Mouse (Mus musculus): ENCODE data around the gene Filip1l. TPM values are rescaled to one million over a fixed set of nuclear protein-coding genes. Genes with fewer than 3 reads are reported as not detected.

The Filip1l gene
- polyA plus RNA-seq, 1 experiment from 2014 or later: 24.3 TPM

DNA sequence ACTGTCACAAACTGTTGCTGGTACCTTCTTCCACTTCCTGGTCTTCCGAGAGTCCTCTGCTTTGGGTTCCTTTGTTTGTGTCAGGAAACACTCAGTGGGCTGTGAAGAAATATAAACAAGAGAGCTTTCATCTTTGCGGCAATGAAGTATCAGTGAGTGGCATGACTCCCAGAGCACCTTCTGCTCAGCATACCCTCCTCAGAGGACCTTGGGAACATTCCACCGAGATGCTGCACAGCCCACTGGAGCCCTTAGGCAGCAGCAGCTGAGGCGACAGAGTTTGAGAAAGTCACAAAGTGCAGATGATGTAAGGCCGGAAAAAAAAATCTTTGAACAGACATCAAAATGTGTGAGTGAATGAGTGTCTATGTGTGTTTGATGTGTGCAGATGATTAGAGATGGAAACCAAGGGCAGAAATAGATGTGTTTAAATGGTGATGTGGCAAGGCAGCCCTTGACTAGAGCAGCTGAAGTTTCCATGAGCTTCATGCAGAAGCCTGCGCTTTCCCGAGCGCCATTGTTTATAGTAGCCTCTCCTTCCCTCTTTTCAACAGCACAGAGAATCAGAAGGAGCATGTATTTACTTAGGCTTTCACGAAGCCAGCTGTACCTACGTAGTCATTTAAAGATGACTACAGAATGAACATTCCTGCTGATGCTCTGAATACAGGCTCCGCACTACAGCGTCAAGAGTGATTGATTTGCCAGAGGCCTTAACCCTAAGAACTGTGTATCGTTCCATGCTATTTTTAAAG lies 34.8 kb upstream of the Filip1l start:
- H3K4me3 ChIP-seq (ENCODE audit: low read depth, low read length): no peak overlapping the region
- H3K4me1 ChIP-seq (ENCODE audit: control insufficient read depth, insufficient read depth, low read length): no peaks in the 10 kb centered on the region
- WGBS: 52% methylated on average over 13 of the region's 13 CpGs
- 0 out of 2 replicates have a peak, but pooled peaks cover 2% of the 10 kb centered on the region for H3K9me3 ChIP-seq (ENCODE audit: control insufficient read depth, low read length)
- H3K27me3 ChIP-seq (ENCODE audit: control insufficient read depth, insufficient read depth, low read length): no peaks in the 10 kb centered on the region
- no peak overlapping the region for H3K4me2 ChIP-seq (ENCODE audit: low read depth, severe bottlenecking)
- ATAC-seq (ENCODE audit: insufficient number of reproducible peaks, low FRiP score, low TSS enrichment, low read depth) (no peak), DNase-seq (ENCODE audit: low spot score) (no peak)
- H3K36me3 ChIP-seq (ENCODE audit: control insufficient read depth, insufficient read depth, low read length): no peaks in the 10 kb centered on the region
- H3K9ac ChIP-seq (ENCODE audit: low read length): no peak overlapping the region
- H3K27ac ChIP-seq (replicated peaks; ENCODE audit: low read depth, low read length): no peak overlapping the region

DNA sequence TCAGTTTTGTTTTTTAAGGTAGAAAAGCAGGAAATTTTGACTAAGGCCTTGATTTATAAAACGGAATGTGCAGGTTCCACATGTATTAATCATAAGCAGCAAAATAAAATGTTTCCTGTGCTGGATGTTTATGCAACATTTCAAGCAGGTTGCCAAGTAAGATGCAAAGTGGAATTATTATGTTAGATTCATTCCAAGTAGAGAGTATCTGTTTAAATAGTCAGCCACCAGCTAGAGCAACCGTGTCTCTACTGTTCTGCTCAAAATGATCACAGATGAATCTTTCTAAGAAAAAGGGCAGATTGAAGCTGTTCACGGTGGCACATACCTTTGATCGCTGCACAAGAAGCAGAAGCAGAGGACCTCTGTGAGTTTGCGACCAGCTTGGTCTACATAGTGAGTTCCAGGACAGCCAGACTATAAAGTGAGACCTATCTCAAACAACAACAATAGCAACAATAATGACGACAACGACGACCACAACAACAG lies 34.2 kb upstream of the Filip1l start:
- Histone ChIP-seq H3K27ac (replicated peaks; ENCODE audit: low read depth, low read length) (no peak overlapping the region), H3K4me3 (ENCODE audit: low read depth, low read length) (no peak overlapping the region), H3K27me3 (ENCODE audit: control insufficient read depth, insufficient read depth, low read length) (no peaks in the 10 kb centered on the region), H3K9ac (ENCODE audit: low read length) (no peak overlapping the region), H3K9me3 (ENCODE audit: control insufficient read depth, low read length) (0 out of 2 replicates have a peak, but pooled peaks cover 2% of the 10 kb centered on the region), H3K4me1 (ENCODE audit: control insufficient read depth, insufficient read depth, low read length) (no peaks in the 10 kb centered on the region), H3K4me2 (ENCODE audit: low read depth, severe bottlenecking) (no peak overlapping the region), H3K36me3 (ENCODE audit: control insufficient read depth, insufficient read depth, low read length) (no peaks in the 10 kb centered on the region)
- ATAC-seq (ENCODE audit: insufficient number of reproducible peaks, low FRiP score, low TSS enrichment, low read depth) (no peak), DNase-seq (ENCODE audit: low spot score) (no peak)
- 75% methylated on average over 8 of the region's 8 CpGs for WGBS

DNA sequence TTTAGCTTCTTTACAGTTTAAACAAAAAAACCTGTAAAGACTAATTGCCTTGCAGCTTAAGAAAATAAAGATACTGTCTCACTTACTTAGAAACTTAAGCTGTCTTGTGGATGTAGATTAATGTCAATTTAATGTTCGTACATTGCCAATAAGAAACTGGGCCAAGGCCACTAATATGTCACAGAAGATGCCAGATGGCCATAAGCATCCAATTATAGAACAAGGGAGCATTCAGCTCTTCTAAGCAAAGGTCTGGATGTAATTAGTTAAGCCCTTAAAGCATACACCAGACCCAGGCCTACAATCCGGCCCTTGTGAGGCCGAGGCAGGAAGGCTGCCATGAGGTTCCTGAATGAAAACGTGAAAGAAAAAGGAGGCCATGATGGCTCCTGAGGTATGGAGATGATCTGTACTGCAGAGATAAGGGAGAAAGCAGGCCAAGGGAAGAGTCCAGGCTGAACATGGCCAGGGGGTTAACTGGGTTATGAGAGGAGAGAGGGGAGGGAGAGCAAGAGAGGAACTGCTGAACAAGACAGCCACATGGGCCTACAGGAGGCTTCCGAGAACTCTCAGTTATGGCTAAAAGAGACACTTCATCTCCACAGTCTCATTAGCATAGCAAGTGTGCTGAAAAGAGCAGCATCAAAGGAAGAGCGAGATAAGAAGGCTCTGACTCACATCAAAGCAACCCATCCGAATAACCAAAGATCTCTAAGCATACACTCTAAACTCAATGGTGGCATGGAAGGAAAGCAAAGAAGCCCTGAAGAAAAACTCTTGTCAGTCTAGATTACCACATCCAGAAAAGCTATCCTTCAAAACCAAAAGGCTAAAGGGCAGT lies 33.4 kb upstream of the Filip1l start:
- Histone ChIP-seq H3K27ac (replicated peaks; ENCODE audit: low read depth, low read length) (no peak overlapping the region), H3K9ac (ENCODE audit: low read length) (no peak overlapping the region), H3K9me3 (ENCODE audit: control insufficient read depth, low read length) (0 out of 2 replicates have a peak, but pooled peaks cover 2% of the 10 kb centered on the region), H3K36me3 (ENCODE audit: control insufficient read depth, insufficient read depth, low read length) (no peaks in the 10 kb centered on the region), H3K4me1 (ENCODE audit: control insufficient read depth, insufficient read depth, low read length) (no peaks in the 10 kb centered on the region), H3K4me3 (ENCODE audit: low read depth, low read length) (no peak overlapping the region), H3K4me2 (ENCODE audit: low read depth, severe bottlenecking) (no peak overlapping the region), H3K27me3 (ENCODE audit: control insufficient read depth, insufficient read depth, low read length) (no peaks in the 10 kb centered on the region)
- ATAC-seq (ENCODE audit: insufficient number of reproducible peaks, low FRiP score, low TSS enrichment, low read depth) (no peak), DNase-seq (ENCODE audit: low spot score) (no peak)
- 45% methylated on average over 7 of the region's 7 CpGs for WGBS

DNA sequence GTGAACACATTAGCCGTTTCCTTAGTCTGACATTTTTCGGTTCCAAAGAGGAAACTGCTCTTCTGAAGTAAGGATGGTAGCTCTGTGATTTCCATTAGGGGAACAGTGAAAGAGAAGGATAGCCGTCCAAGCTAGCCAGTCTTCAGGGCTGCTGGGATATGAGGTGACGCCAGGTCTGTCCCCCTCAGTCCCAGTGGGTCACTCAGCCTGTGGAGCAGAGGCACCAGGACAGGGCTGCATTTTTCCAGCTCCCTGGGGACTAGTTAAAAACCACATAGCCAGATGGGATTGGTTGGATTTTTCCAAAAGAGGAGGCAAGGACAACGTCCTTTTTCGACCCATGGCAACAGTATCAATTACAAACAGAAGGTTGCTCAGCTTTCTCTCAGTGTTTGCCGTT lies 25.9 kb upstream of the Filip1l start:
- no peak for ATAC-seq (ENCODE audit: insufficient number of reproducible peaks, low FRiP score, low TSS enrichment, low read depth)
- WGBS: 66% methylated on average over 7 of the region's 7 CpGs
- no peak overlapping the region for H3K27ac ChIP-seq (replicated peaks; ENCODE audit: low read depth, low read length)
- DNase-seq (ENCODE audit: low spot score): no peak
- H3K4me1 ChIP-seq (ENCODE audit: control insufficient read depth, insufficient read depth, low read length): 0 out of 2 replicates have a peak, but pooled peaks cover 2% of the 10 kb centered on the region
- no peaks in the 10 kb centered on the region for H3K36me3 ChIP-seq (ENCODE audit: control insufficient read depth, insufficient read depth, low read length)
- no peak overlapping the region for H3K4me3 ChIP-seq (ENCODE audit: low read depth, low read length)
- no peaks in the 10 kb centered on the region for H3K9me3 ChIP-seq (ENCODE audit: control insufficient read depth, low read length)
- H3K27me3 ChIP-seq (ENCODE audit: control insufficient read depth, insufficient read depth, low read length): no peaks in the 10 kb centered on the region
- H3K4me2 ChIP-seq (ENCODE audit: low read depth, severe bottlenecking): no peak overlapping the region
- no peak overlapping the region for H3K9ac ChIP-seq (ENCODE audit: low read length)

DNA sequence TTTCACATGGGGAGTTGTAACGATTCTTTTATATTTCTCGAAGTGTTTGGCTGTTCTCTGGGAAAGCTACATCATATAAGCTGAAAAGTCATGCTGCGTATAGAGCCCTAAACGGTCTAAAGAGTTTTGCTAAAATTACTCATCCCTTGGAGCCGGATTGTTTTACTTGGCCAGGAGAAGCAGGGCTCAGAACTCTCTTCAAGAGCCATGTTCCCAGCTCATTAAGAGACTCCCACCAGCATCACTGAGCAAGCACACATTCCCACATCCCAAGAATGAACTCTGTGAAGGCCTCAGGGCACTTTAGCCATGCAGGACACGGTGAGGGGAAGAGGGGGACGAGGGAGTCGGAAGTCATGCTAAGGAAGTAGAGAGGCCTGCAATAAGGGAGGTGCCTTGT lies 23.9 kb upstream of the Filip1l start:
- ATAC-seq (ENCODE audit: insufficient number of reproducible peaks, low FRiP score, low TSS enrichment, low read depth): no peak

DNA sequence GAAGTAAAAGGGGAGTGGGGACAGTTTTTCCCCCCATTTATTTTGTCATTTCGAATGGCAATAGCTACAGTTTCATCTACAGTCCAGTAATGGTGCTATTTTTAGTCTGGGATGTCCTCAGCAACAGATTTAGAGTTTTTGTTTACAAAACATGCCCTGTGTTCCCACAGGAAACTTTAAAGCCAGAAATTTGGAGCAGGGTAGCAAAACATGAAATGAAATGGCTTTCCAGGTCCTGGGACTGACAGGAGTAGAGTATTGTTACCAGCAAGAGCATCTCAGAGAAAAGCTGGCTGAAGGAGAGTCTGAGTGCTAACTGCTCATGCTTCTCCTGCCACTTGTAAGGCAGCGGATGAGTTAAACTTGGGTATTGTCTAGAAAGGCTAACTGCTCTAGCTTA lies 22.8 kb upstream of the Filip1l start:
- 0 out of 2 replicates have a peak, but pooled peaks cover 2% of the 10 kb centered on the region for H3K4me1 ChIP-seq (ENCODE audit: control insufficient read depth, insufficient read depth, low read length)
- ATAC-seq (ENCODE audit: insufficient number of reproducible peaks, low FRiP score, low TSS enrichment, low read depth) (no peak), DNase-seq (ENCODE audit: low spot score) (no peak)
- H3K9ac ChIP-seq (ENCODE audit: low read length): no peak overlapping the region
- no peak overlapping the region for H3K27ac ChIP-seq (replicated peaks; ENCODE audit: low read depth, low read length)
- no peaks in the 10 kb centered on the region for H3K9me3 ChIP-seq (ENCODE audit: control insufficient read depth, low read length)
- no peak overlapping the region for H3K4me2 ChIP-seq (ENCODE audit: low read depth, severe bottlenecking)
- H3K4me3 ChIP-seq (ENCODE audit: low read depth, low read length): no peak overlapping the region
- 90% methylated on average over 2 of the region's 2 CpGs for WGBS
- no peaks in the 10 kb centered on the region for H3K27me3 ChIP-seq (ENCODE audit: control insufficient read depth, insufficient read depth, low read length)
- H3K36me3 ChIP-seq (ENCODE audit: control insufficient read depth, insufficient read depth, low read length): no peaks in the 10 kb centered on the region

More for the DNA sequence above, 23.9 kb upstream of the Filip1l start:
- H3K36me3 ChIP-seq (ENCODE audit: control insufficient read depth, insufficient read depth, low read length): no peaks in the 10 kb centered on the region
- DNase-seq (ENCODE audit: low spot score): no peak
- 0 out of 2 replicates have a peak, but pooled peaks cover 2% of the 10 kb centered on the region for H3K4me1 ChIP-seq (ENCODE audit: control insufficient read depth, insufficient read depth, low read length)
- 79% methylated on average over 8 of the region's 8 CpGs for WGBS
- no peak overlapping the region for H3K9ac ChIP-seq (ENCODE audit: low read length)
- H3K9me3 ChIP-seq (ENCODE audit: control insufficient read depth, low read length): no peaks in the 10 kb centered on the region
- no peak overlapping the region for H3K27ac ChIP-seq (replicated peaks; ENCODE audit: low read depth, low read length)
- H3K4me2 ChIP-seq (ENCODE audit: low read depth, severe bottlenecking): no peak overlapping the region
- no peak overlapping the region for H3K4me3 ChIP-seq (ENCODE audit: low read depth, low read length)
- H3K27me3 ChIP-seq (ENCODE audit: control insufficient read depth, insufficient read depth, low read length): no peaks in the 10 kb centered on the region

DNA sequence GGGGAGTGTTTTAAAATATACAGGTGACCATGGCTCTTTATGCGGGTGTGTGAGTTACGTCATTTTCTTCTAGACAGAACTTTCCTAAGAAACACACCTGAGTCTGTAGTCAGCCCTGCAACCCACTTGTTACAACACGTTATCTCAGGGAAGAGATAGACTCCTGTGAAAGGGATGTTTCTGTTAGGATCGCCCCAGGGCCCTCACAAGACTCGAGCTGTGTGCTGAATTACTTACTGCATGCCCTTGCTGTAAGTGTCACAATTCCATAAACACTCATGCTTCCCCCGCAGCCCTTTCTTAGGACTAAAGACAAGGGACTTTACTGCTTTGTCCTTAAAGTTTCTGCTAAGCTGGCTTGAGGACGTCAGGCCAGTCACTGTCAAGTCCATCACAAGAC lies 20.6 kb upstream of the Filip1l start:
- ATAC-seq (ENCODE audit: insufficient number of reproducible peaks, low FRiP score, low TSS enrichment, low read depth): no peak
- Histone ChIP-seq H3K27me3 (ENCODE audit: control insufficient read depth, insufficient read depth, low read length) (no peaks in the 10 kb centered on the region), H3K4me2 (ENCODE audit: low read depth, severe bottlenecking) (no peak overlapping the region), H3K36me3 (ENCODE audit: control insufficient read depth, insufficient read depth, low read length) (no peaks in the 10 kb centered on the region), H3K4me3 (ENCODE audit: low read depth, low read length) (no peak overlapping the region), H3K27ac (replicated peaks; ENCODE audit: low read depth, low read length) (no peak overlapping the region), H3K9ac (ENCODE audit: low read length) (no peak overlapping the region), H3K9me3 (ENCODE audit: control insufficient read depth, low read length) (no peaks in the 10 kb centered on the region), H3K4me1 (ENCODE audit: control insufficient read depth, insufficient read depth, low read length) (0 out of 2 replicates have a peak, but pooled peaks cover 2% of the 10 kb centered on the region)
- no peak for DNase-seq (ENCODE audit: low spot score)
- WGBS: 78% methylated on average over 7 of the region's 7 CpGs

DNA sequence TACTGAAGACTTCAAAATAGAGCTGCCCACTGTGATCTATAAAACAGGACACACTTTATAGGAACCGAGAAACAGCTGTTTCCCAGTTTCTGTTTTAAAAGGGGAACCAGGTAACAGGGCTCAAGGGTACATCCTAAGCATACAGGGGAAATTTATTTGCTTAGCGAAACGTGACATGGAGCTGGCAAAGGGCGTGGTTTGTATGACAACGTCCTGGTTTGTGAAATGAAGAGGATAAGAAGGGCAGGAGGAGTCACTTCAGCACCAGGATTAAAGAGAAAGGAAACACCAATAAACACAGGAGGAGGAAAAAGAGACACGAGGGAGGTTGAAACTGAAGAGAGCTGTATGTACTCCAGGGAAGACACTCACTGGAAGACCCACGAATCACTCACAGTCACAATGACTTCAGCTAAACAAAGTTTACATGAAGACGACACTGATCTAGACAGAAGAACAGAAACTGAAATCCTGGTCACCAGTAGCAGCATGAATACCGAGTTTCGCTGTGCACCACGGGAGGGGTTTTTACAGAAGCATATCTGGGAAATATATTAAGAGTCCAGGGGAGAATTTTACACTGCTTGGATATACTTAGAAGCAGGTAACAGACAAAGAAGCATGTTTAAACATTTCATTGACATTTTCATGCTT lies 16.0 kb upstream of the Filip1l start:
- no peak overlapping the region for H3K27ac ChIP-seq (replicated peaks; ENCODE audit: low read depth, low read length)
- no peak overlapping the region for H3K4me2 ChIP-seq (ENCODE audit: low read depth, severe bottlenecking)
- H3K4me1 ChIP-seq (ENCODE audit: control insufficient read depth, insufficient read depth, low read length): peaks cover 4% of the 10 kb centered on the region; the same call in 1 of the 2 replicates
- no peak overlapping the region for H3K4me3 ChIP-seq (ENCODE audit: low read depth, low read length)
- 75% methylated on average over 11 of the region's 11 CpGs for WGBS
- ATAC-seq (ENCODE audit: insufficient number of reproducible peaks, low FRiP score, low TSS enrichment, low read depth) (no peak), DNase-seq (ENCODE audit: low spot score) (no peak)
- H3K9me3 ChIP-seq (ENCODE audit: control insufficient read depth, low read length): no peaks in the 10 kb centered on the region
- H3K9ac ChIP-seq (ENCODE audit: low read length): no peak overlapping the region
- no peaks in the 10 kb centered on the region for H3K27me3 ChIP-seq (ENCODE audit: control insufficient read depth, insufficient read depth, low read length)
- no peaks in the 10 kb centered on the region for H3K36me3 ChIP-seq (ENCODE audit: control insufficient read depth, insufficient read depth, low read length)
